Mouse (Mus musculus) ES-Bruce4 (cell line): ENCODE measurements around the gene Serping1.

Source experiments
- CTCF ChIP-seq: IDR thresholded peaks from one replicate; pipeline ENCODE4 v1.8.1; 2011; ENCODE audit warnings: low read depth, low read length
- EP300 ChIP-seq: IDR thresholded peaks from 2 replicates; pipeline ENCODE4 v1.6.1; 2011; ENCODE audit warnings: low read depth, low read length; ENCODE audit not compliant: insufficient read depth
- POLR2A ChIP-seq: IDR thresholded peaks from one replicate; pipeline ENCODE4 v1.8.1; 2011; ENCODE audit warnings: low read length; ENCODE audit not compliant: insufficient read depth

DNA sequence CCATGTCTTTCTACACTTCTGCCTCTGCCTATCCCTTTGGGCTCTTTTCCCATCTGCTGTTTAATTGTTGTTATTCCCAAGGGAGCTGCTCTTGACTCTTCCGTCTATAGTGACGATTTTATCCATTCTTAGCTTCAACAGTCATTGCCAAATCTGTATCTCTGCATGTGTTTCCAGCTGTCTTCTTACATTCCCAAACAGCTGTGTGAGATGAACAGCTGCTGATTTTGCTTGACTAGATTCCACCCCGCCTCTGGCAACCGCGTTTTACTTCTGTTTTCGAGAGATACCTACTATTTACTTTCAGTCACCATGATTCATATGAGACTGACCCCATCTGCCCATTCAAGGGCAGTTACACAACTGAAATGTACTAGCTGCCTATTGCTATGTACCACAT, 25.1 kb downstream of the Serping1 start:
- TF ChIP-seq POLR2A, result no peak
- no peak for TF ChIP-seq EP300
- no peak for TF ChIP-seq CTCF
